Mouse (Mus musculus): Measurements from ENCODE around the gene Msh4. TPM values are rescaled to one million over a fixed set of nuclear protein-coding genes. Genes with fewer than 3 reads are reported as not detected.
A peak's percentile ranks its signal among the peaks of the same experiment; 100 is the strongest.
"Not testable (repeated sequence)": the region's sequence is repeated elsewhere in the genome, so short reads cannot be mapped to it uniquely, and the experiment has no call there.

Gene Msh4
- polyA plus RNA-seq, 2 experiments, result 0.04 to 0.05 TPM

- H3K4me3 ChIP-seq (ENCODE audit: insufficient read depth in 1 of 2, low read depth in 2 of 2, low read length in 2 of 2), result no peak overlapping the region
- 46% methylated on average over 4 of the region's 4 CpGs for WGBS (ENCODE audit: insufficient replicate concordance)
- DNase-seq (ENCODE audit: low read depth in 3 of 3, low spot score in 3 of 3), result no peak
- no peaks in the 10 kb centered on the region for H3K36me3 ChIP-seq (replicated peaks; ENCODE audit: control insufficient read depth, insufficient read depth, low read depth)
- peak; percentile 56 for TF ChIP-seq CTCF (IDR thresholded peaks at IDR 0.05; ENCODE audit: low read depth)
- TF ChIP-seq EP300 (IDR thresholded peaks at IDR 0.05; ENCODE audit: low read depth), result no peak
- H3K4me1 ChIP-seq (replicated peaks; ENCODE audit: control insufficient read depth in 2 of 2, insufficient read depth in 2 of 2, low read length in 1 of 2), result peaks cover 9 to 13% of the 10 kb centered on the region in 2 experiments
- no peaks in the 10 kb centered on the region for H3K9me3 ChIP-seq (ENCODE audit: control insufficient read depth, low read length)
- no peak overlapping the region for H3K27ac ChIP-seq
- H3K4me2 ChIP-seq (ENCODE audit: low read depth), result no peak overlapping the region
- ATAC-seq (ENCODE audit: insufficient read depth), result no peak
- H3K27me3 ChIP-seq (ENCODE audit: control insufficient read depth, insufficient read depth, low read length), result no peaks in the 10 kb centered on the region
- H3K9ac ChIP-seq (replicated peaks), result no peak overlapping the region
Measured at GRCm38 (mm10) chr3:153864636-153865429, 41.1 kb downstream of the Msh4 start.

- H3K27me3 ChIP-seq (ENCODE audit: control insufficient read depth, insufficient read depth, low read length), result no peaks in the 10 kb centered on the region
- ATAC-seq (ENCODE audit: insufficient read depth) (no peak), DNase-seq (ENCODE audit: low read depth in 3 of 3, low spot score in 3 of 3) (no peak)
- no peaks in the 10 kb centered on the region for H3K36me3 ChIP-seq (replicated peaks; ENCODE audit: control insufficient read depth, insufficient read depth, low read depth)
- 50% methylated on average over 2 of the region's 2 CpGs for WGBS (ENCODE audit: insufficient replicate concordance)
- H3K4me2 ChIP-seq (ENCODE audit: low read depth), result no peak overlapping the region
- TF ChIP-seq EP300 (IDR thresholded peaks at IDR 0.05; ENCODE audit: low read depth) (no peak), CTCF (IDR thresholded peaks at IDR 0.05; ENCODE audit: low read depth) (no peak)
- H3K27ac ChIP-seq, result no peak overlapping the region
- H3K9me3 ChIP-seq (ENCODE audit: control insufficient read depth, low read length), result no peaks in the 10 kb centered on the region
- no peak overlapping the region for H3K9ac ChIP-seq (replicated peaks)
- no peak overlapping the region for H3K4me3 ChIP-seq (ENCODE audit: insufficient read depth in 1 of 2, low read depth in 2 of 2, low read length in 2 of 2)
- peaks cover 14 to 21% of the 10 kb centered on the region in 2 experiments for H3K4me1 ChIP-seq (replicated peaks; ENCODE audit: control insufficient read depth in 2 of 2, insufficient read depth in 2 of 2, low read length in 1 of 2)
Measured at GRCm38 (mm10) chr3:153863816-153864215, 42.1 kb downstream of the Msh4 start.

- ATAC-seq (ENCODE audit: insufficient read depth) (peak; percentile 89), DNase-seq (ENCODE audit: low read depth in 3 of 3, low spot score in 3 of 3) (peak in 2 of 3 experiments; percentile 56)
- H3K27ac ChIP-seq, result peak overlapping the region; percentile 6
- H3K27me3 ChIP-seq (ENCODE audit: control insufficient read depth, insufficient read depth, low read length); H3K36me3 ChIP-seq (replicated peaks; ENCODE audit: control insufficient read depth, insufficient read depth, low read depth); H3K4me2 ChIP-seq (ENCODE audit: low read depth); H3K4me3 ChIP-seq (ENCODE audit: insufficient read depth in 1 of 2, low read depth in 2 of 2, low read length in 2 of 2); H3K9ac ChIP-seq (replicated peaks); H3K9me3 ChIP-seq (ENCODE audit: control insufficient read depth, low read length): not testable (repeated sequence)
- peaks cover 16 to 26% of the 10 kb centered on the region in 2 experiments for H3K4me1 ChIP-seq (replicated peaks; ENCODE audit: control insufficient read depth in 2 of 2, insufficient read depth in 2 of 2, low read length in 1 of 2)
- WGBS (ENCODE audit: insufficient replicate concordance), result 42% methylated on average over 8 of the region's 8 CpGs
Measured at GRCm38 (mm10) chr3:153860392-153860791, 45.5 kb downstream of the Msh4 start.

- no peak overlapping the region for H3K4me2 ChIP-seq (ENCODE audit: low read depth)
- TF ChIP-seq EP300 (IDR thresholded peaks at IDR 0.05; ENCODE audit: low read depth) (no peak), CTCF (IDR thresholded peaks at IDR 0.05; ENCODE audit: low read depth) (no peak)
- DNase-seq (ENCODE audit: low read depth in 3 of 3, low spot score in 3 of 3) (no peak), ATAC-seq (ENCODE audit: insufficient read depth) (peak; percentile 25; the same call in 1 of the 2 replicates)
- H3K9me3 ChIP-seq (ENCODE audit: control insufficient read depth, low read length), result no peaks in the 10 kb centered on the region
- H3K27ac ChIP-seq, result no peak overlapping the region
- peaks cover 24 to 29% of the 10 kb centered on the region in 2 experiments for H3K4me1 ChIP-seq (replicated peaks; ENCODE audit: control insufficient read depth in 2 of 2, insufficient read depth in 2 of 2, low read length in 1 of 2)
- H3K9ac ChIP-seq (replicated peaks), result no peak overlapping the region
- H3K4me3 ChIP-seq (ENCODE audit: insufficient read depth in 1 of 2, low read depth in 2 of 2, low read length in 2 of 2), result no peak overlapping the region
- WGBS (ENCODE audit: insufficient replicate concordance), result 70% methylated on average over 10 of the region's 10 CpGs
- no peaks in the 10 kb centered on the region for H3K36me3 ChIP-seq (replicated peaks; ENCODE audit: control insufficient read depth, insufficient read depth, low read depth)
- H3K27me3 ChIP-seq (ENCODE audit: control insufficient read depth, insufficient read depth, low read length), result no peaks in the 10 kb centered on the region
Measured at GRCm38 (mm10) chr3:153858350-153859001, 47.5 kb downstream of the Msh4 start.

GRCm38 (mm10) chr3:153852266-153852665 lies 53.7 kb downstream of the Msh4 start:
- Histone ChIP-seq H3K36me3 (replicated peaks; ENCODE audit: control insufficient read depth, insufficient read depth, low read depth) (no peaks in the 10 kb centered on the region), H3K9me3 (ENCODE audit: control insufficient read depth, low read length) (no peaks in the 10 kb centered on the region), H3K9ac (replicated peaks) (peak overlapping the region; percentile 88), H3K27me3 (ENCODE audit: control insufficient read depth, insufficient read depth, low read length) (no peaks in the 10 kb centered on the region), H3K4me1 (replicated peaks; ENCODE audit: control insufficient read depth in 2 of 2, insufficient read depth in 2 of 2, low read length in 1 of 2) (peaks cover 41 to 45% of the 10 kb centered on the region in 2 experiments), H3K27ac (peak overlapping the region; percentile 94), H3K4me2 (ENCODE audit: low read depth) (peak overlapping the region; percentile 71), H3K4me3 (ENCODE audit: insufficient read depth in 1 of 2, low read depth in 2 of 2, low read length in 2 of 2) (peak overlapping the region; percentile 49 to 56; a peak in 3 of 4 replicates)
- peak; percentile 97 for ATAC-seq (ENCODE audit: insufficient read depth)
- 11% methylated on average over 8 of the region's 8 CpGs for WGBS (ENCODE audit: insufficient replicate concordance)
- peak; percentile 80 to 88 (median 87) for DNase-seq (ENCODE audit: low read depth in 3 of 3, low spot score in 3 of 3)
- TF ChIP-seq EP300 (IDR thresholded peaks at IDR 0.05; ENCODE audit: low read depth), result peak; percentile 78
- TF ChIP-seq CTCF (IDR thresholded peaks at IDR 0.05; ENCODE audit: low read depth), result no peak
